Mouse (Mus musculus) embryo, embryonic 10.5 days (tissue): ENCODE measurements around the gene Iqca.

Experiments used
- DNase-seq: peaks from one replicate; pipeline ENCODE4 v3.0.0-alpha.2; 2015; ENCODE audit warnings: low spot score

The Iqca gene

GRCm38 (mm10) chr1:90132402-90132801 lies 20.8 kb downstream of the Iqca start:
- DNase-seq = no peak

- DNase-seq = no peak
Measured at GRCm38 (mm10) chr1:90131982-90132381, 21.2 kb downstream of the Iqca start.

- no peak for DNase-seq
Measured at GRCm38 (mm10) chr1:90124561-90124960, 28.6 kb downstream of the Iqca start.

- no peak for DNase-seq
Measured at GRCm38 (mm10) chr1:90120706-90121105, 32.5 kb downstream of the Iqca start.

- peak; percentile 72 for DNase-seq
Measured at GRCm38 (mm10) chr1:90119214-90119613, 34.0 kb downstream of the Iqca start.

- DNase-seq = no peak
Measured at GRCm38 (mm10) chr1:90117207-90117606, 36.0 kb downstream of the Iqca start.

- no peak for DNase-seq
Measured at GRCm38 (mm10) chr1:90114586-90114985, 38.6 kb downstream of the Iqca start.

GRCm38 (mm10) chr1:90113655-90114244 lies 39.5 kb downstream of the Iqca start:
- no peak for DNase-seq

GRCm38 (mm10) chr1:90112669-90113068 lies 40.5 kb downstream of the Iqca start:
- no peak for DNase-seq

GRCm38 (mm10) chr1:90111198-90111839 lies 41.9 kb downstream of the Iqca start:
- DNase-seq = no peak

GRCm38 (mm10) chr1:90103896-90104487 lies 49.2 kb downstream of the Iqca start:
- no peak for DNase-seq

- no peak for DNase-seq
Measured at GRCm38 (mm10) chr1:90100360-90101232, 52.6 kb downstream of the Iqca start.

- DNase-seq = no peak
Measured at GRCm38 (mm10) chr1:90092816-90093493, 60.2 kb downstream of the Iqca start.

- no peak for DNase-seq
Measured at GRCm38 (mm10) chr1:90088192-90088990, 64.8 kb downstream of the Iqca start.

- DNase-seq = no peak
Measured at GRCm38 (mm10) chr1:90086461-90086860, 66.7 kb downstream of the Iqca start.

GRCm38 (mm10) chr1:90085526-90086157 lies 67.6 kb downstream of the Iqca start:
- DNase-seq = no peak

GRCm38 (mm10) chr1:90076291-90076690 lies 76.9 kb downstream of the Iqca start:
- no peak for DNase-seq

GRCm38 (mm10) chr1:90074779-90075178 lies 78.4 kb downstream of the Iqca start:
- DNase-seq = no peak

GRCm38 (mm10) chr1:90071812-90072580 lies 81.2 kb downstream of the Iqca start:
- DNase-seq = no peak

GRCm38 (mm10) chr1:90060599-90060998 lies 92.6 kb downstream of the Iqca start:
- peak; percentile 89 for DNase-seq
